Mouse (Mus musculus) embryonic facial prominence, embryonic 15.5 days (tissue): Measurements from ENCODE around the gene Osbpl11. TPM values are rescaled to one million over a fixed set of nuclear protein-coding genes. Genes with fewer than 3 reads are reported as not detected.
A peak's percentile ranks its signal among the peaks of the same experiment; 100 is the strongest.
"Not testable (repeated sequence)": the region's sequence is repeated elsewhere in the genome, so short reads cannot be mapped to it uniquely, and the experiment has no call there.

Experiments
- ATAC-seq: fragments of 200-750 bp; cut with Nextera tagmentation; 2 replicates; pipeline ENCODE4 v1.8.0; 2017; ENCODE audit warnings: low read depth, moderate TSS enrichment; ENCODE audit not compliant: insufficient number of reproducible peaks, low FRiP score, low TSS enrichment
- H3K27ac ChIP-seq: fragments of 300-500 bp; sonication (generic); replicated peaks from 2 replicates; pipeline ENCODE4 v1.5.1; 2015; ENCODE audit warnings: mild to moderate bottlenecking, inconsistent platforms
- H3K27me3 ChIP-seq: fragments of 300-500 bp; sonication (generic); 2 replicates; pipeline ENCODE4 v1.6.1; 2015; ENCODE audit warnings: inconsistent platforms
- H3K36me3 ChIP-seq: fragments of 300-500 bp; sonication (generic); 2 replicates; pipeline ENCODE4 v1.6.1; 2015; ENCODE audit warnings: mild to moderate bottlenecking, inconsistent platforms
- H3K4me1 ChIP-seq: fragments of 300-500 bp; sonication (generic); 2 replicates; pipeline ENCODE4 v1.6.1; 2015; ENCODE audit warnings: inconsistent platforms
- H3K4me2 ChIP-seq: fragments of 300-500 bp; sonication (generic); replicated peaks from 2 replicates; pipeline ENCODE4 v1.6.1; 2015; ENCODE audit warnings: mild to moderate bottlenecking, inconsistent platforms
- H3K4me3 ChIP-seq: fragments of 300-500 bp; sonication (generic); replicated peaks from 2 replicates; pipeline ENCODE4 v1.5.1; 2015; ENCODE audit warnings: mild to moderate bottlenecking, inconsistent platforms
- H3K9ac ChIP-seq: fragments of 300-500 bp; sonication (generic); 2 replicates; pipeline ENCODE4 v1.6.1; 2015; ENCODE audit warnings: inconsistent platforms
- H3K9me3 ChIP-seq: fragments of 300-500 bp; sonication (generic); replicated peaks from 2 replicates; pipeline ENCODE4 v1.6.1; 2016; ENCODE audit warnings: inconsistent platforms
- WGBS: fragments of 180-500 bp; shearing (Covaris S2); methylation state at CpG from one replicate; pipeline ENCODE4 v1.1.7; 2015; 5-methylcytosine and 5-hydroxymethylcytosine counted together
- polyA plus RNA-seq: library from polyadenylated mRNA; unstranded; fragments of >200 nt; fragmentation: Nextera tagmentation; extraction: Ambion mirVana; gene quantifications from 2 replicates; pipeline ENCODE4 v1.2.1, GENCODE M21; 2015

Gene Osbpl11
- polyA plus RNA-seq, 1 experiment from 2014 or later, result 17.6 TPM

- Histone ChIP-seq H3K9ac (no peak overlapping the region), H3K27ac (no peak overlapping the region), H3K9me3 (no peaks in the 10 kb centered on the region), H3K27me3 (no peaks in the 10 kb centered on the region), H3K36me3 (no peaks in the 10 kb centered on the region), H3K4me1 (no peaks in the 10 kb centered on the region), H3K4me2 (0 out of 2 replicates have a peak overlapping the region, but pooled peaks have one; percentile 8), H3K4me3 (no peak overlapping the region)
- WGBS, result 53% methylated on average over 17 of the region's 17 CpGs
- ATAC-seq, result no peak
These were observed 6.4 kb upstream of the Osbpl11 start for GRCm38 (mm10) chr16:33178278-33179074.

- H3K27me3 ChIP-seq, ATAC-seq, H3K4me1 ChIP-seq, H3K36me3 ChIP-seq, H3K9ac ChIP-seq, H3K27ac ChIP-seq, H3K4me3 ChIP-seq, H3K9me3 ChIP-seq: not testable (repeated sequence)
- H3K4me2 ChIP-seq, result 0 out of 2 replicates have a peak overlapping the region, but pooled peaks have one; percentile 8
- 92% methylated on average over 9 of the region's 10 CpGs for WGBS
These were observed 5.6 kb upstream of the Osbpl11 start for GRCm38 (mm10) chr16:33179222-33179621.

GRCm38 (mm10) chr16:33179911-33180310, 5.0 kb upstream of the Osbpl11 start:
- no peak overlapping the region for H3K4me2 ChIP-seq
- no peak for ATAC-seq
- no peak overlapping the region for H3K4me3 ChIP-seq
- no peak overlapping the region for H3K27ac ChIP-seq
- WGBS, result 73% methylated on average over 3 of the region's 3 CpGs
- H3K9ac ChIP-seq, result no peak overlapping the region
- no peaks in the 10 kb centered on the region for H3K9me3 ChIP-seq
- no peaks in the 10 kb centered on the region for H3K4me1 ChIP-seq
- H3K36me3 ChIP-seq, result no peaks in the 10 kb centered on the region
- H3K27me3 ChIP-seq, result no peaks in the 10 kb centered on the region

- H3K4me3 ChIP-seq, result no peak overlapping the region
- no peak overlapping the region for H3K4me2 ChIP-seq
- H3K27ac ChIP-seq, result no peak overlapping the region
- H3K27me3 ChIP-seq, result no peaks in the 10 kb centered on the region
- H3K9me3 ChIP-seq, result no peaks in the 10 kb centered on the region
- WGBS, result 74% methylated on average over 3 of the region's 3 CpGs
- H3K36me3 ChIP-seq, result no peaks in the 10 kb centered on the region
- H3K4me1 ChIP-seq, result 0 out of 2 replicates have a peak, but pooled peaks cover 1% of the 10 kb centered on the region
- no peak overlapping the region for H3K9ac ChIP-seq
- no peak for ATAC-seq
These were observed 4.1 kb upstream of the Osbpl11 start for GRCm38 (mm10) chr16:33180793-33181192.

- peak overlapping the region; percentile 91 for H3K27ac ChIP-seq
- no peaks in the 10 kb centered on the region for H3K9me3 ChIP-seq
- peak overlapping the region; percentile 81 for H3K4me3 ChIP-seq
- peak; percentile 71 for ATAC-seq
- peaks cover 15% of the 10 kb centered on the region for H3K4me1 ChIP-seq
- H3K4me2 ChIP-seq, result peak overlapping the region; percentile 88
- no peaks in the 10 kb centered on the region for H3K27me3 ChIP-seq
- peak overlapping the region; percentile 98 for H3K9ac ChIP-seq
- WGBS, result under 1% methylated on average over 58 of the region's 59 CpGs
- H3K36me3 ChIP-seq, result no peaks in the 10 kb centered on the region
These were observed 583 bp downstream of the Osbpl11 start for GRCm38 (mm10) chr16:33185261-33186046.

GRCm38 (mm10) chr16:33186134-33186533, 1.3 kb downstream of the Osbpl11 start:
- peaks cover 15% of the 10 kb centered on the region for H3K4me1 ChIP-seq

GRCm38 (mm10) chr16:33188076-33188475, 3.2 kb downstream of the Osbpl11 start:
- Histone ChIP-seq H3K27me3 (no peaks in the 10 kb centered on the region), H3K4me3 (no peak overlapping the region), H3K9ac (no peak overlapping the region), H3K4me1 (peaks cover 15% of the 10 kb centered on the region), H3K36me3 (no peaks in the 10 kb centered on the region), H3K9me3 (no peaks in the 10 kb centered on the region), H3K4me2 (no peak overlapping the region), H3K27ac (no peak overlapping the region)
- ATAC-seq, result no peak
- 59% methylated on average over 3 of the region's 3 CpGs for WGBS

More at GRCm38 (mm10) chr16:33186134-33186533, 1.3 kb downstream of the Osbpl11 start:
- 13% methylated on average over 4 of the region's 4 CpGs for WGBS
- Histone ChIP-seq H3K27me3 (no peaks in the 10 kb centered on the region), H3K9ac (peak overlapping the region; percentile 98; the same call in 1 of the 2 replicates), H3K27ac (peak overlapping the region; percentile 91; the same call in 1 of the 2 replicates), H3K4me3 (peak overlapping the region; percentile 81), H3K4me2 (peak overlapping the region; percentile 88), H3K9me3 (no peaks in the 10 kb centered on the region), H3K36me3 (no peaks in the 10 kb centered on the region)
- ATAC-seq, result no peak

- Histone ChIP-seq H3K9ac (no peak overlapping the region), H3K9me3 (no peaks in the 10 kb centered on the region), H3K4me1 (peaks cover 6% of the 10 kb centered on the region), H3K4me2 (no peak overlapping the region), H3K27ac (no peak overlapping the region), H3K27me3 (no peaks in the 10 kb centered on the region), H3K4me3 (no peak overlapping the region), H3K36me3 (no peaks in the 10 kb centered on the region)
- 78% methylated on average over 2 of the region's 2 CpGs for WGBS
- no peak for ATAC-seq
These were observed 6.8 kb downstream of the Osbpl11 start for GRCm38 (mm10) chr16:33191671-33192091.

GRCm38 (mm10) chr16:33192280-33192679, 7.4 kb downstream of the Osbpl11 start:
- ATAC-seq, result no peak

GRCm38 (mm10) chr16:33193649-33194048, 8.8 kb downstream of the Osbpl11 start:
- 33% methylated on average over 2 of the region's 2 CpGs for WGBS
- ATAC-seq, result no peak
- Histone ChIP-seq H3K4me3 (no peak overlapping the region), H3K27me3 (no peaks in the 10 kb centered on the region), H3K4me1 (no peaks in the 10 kb centered on the region), H3K27ac (no peak overlapping the region), H3K4me2 (no peak overlapping the region), H3K9ac (no peak overlapping the region), H3K36me3 (peaks cover 4% of the 10 kb centered on the region; the same call in 1 of the 2 replicates), H3K9me3 (no peaks in the 10 kb centered on the region)

More at GRCm38 (mm10) chr16:33192280-33192679, 7.4 kb downstream of the Osbpl11 start:
- Histone ChIP-seq H3K27ac (no peak overlapping the region), H3K4me1 (peaks cover 1% of the 10 kb centered on the region; the same call in 1 of the 2 replicates), H3K9me3 (no peaks in the 10 kb centered on the region), H3K27me3 (no peaks in the 10 kb centered on the region), H3K36me3 (no peaks in the 10 kb centered on the region), H3K4me3 (no peak overlapping the region), H3K9ac (no peak overlapping the region), H3K4me2 (no peak overlapping the region)
- WGBS, result 66% methylated on average over 2 of the region's 2 CpGs

- H3K36me3 ChIP-seq, result peaks cover 10% of the 10 kb centered on the region; the same call in 1 of the 2 replicates
- no peak overlapping the region for H3K27ac ChIP-seq
- no peak for ATAC-seq
- H3K27me3 ChIP-seq, result no peaks in the 10 kb centered on the region
- 58% methylated on average over 4 of the region's 5 CpGs for WGBS
- no peak overlapping the region for H3K4me3 ChIP-seq
- H3K9me3 ChIP-seq, result no peaks in the 10 kb centered on the region
- no peak overlapping the region for H3K4me2 ChIP-seq
- H3K9ac ChIP-seq, result no peak overlapping the region
- H3K4me1 ChIP-seq, result no peaks in the 10 kb centered on the region
These were observed 10.9 kb downstream of the Osbpl11 start for GRCm38 (mm10) chr16:33195686-33196313.
